18 mouse cellular contexts compared by ENCODE assay signal in genomic region chr3:52922411-52922810, GRCm38 (mm10).
"Had no signal": no experiment of that assay in that cellular context is flagged by ENCODE, and none has a peak within 500 bp of the region (broad histone marks: within the 10 kb centered on the region; RNA-seq: fewer than 3 reads in every experiment).

No protein-coding gene starts in this region.

- H3K9ac ChIP-seq: liver, embryonic 15.5 days; lung, embryonic 14.5 days; midbrain, embryonic 12.5 days; neural tube, embryonic 13.5 days; neural tube, embryonic 15.5 days had no signal

- DNase-seq: lung, adult 18-20 months; lung, embryonic 14.5 days; lung, postnatal 10 days; lung, postnatal 4 days; midbrain, embryonic 14.5 days; retina, postnatal 1 day; right cerebral cortex, postnatal 14 days; spleen, adult 18-20 months; thymus, adult 18-20 months; thymus, postnatal 14 days; thymus, postnatal 36 days had no signal

- ATAC-seq: midbrain, embryonic 16.5 days had no signal

- H3K27me3 ChIP-seq: liver, embryonic 15.5 days; neural tube, embryonic 13.5 days; neural tube, embryonic 15.5 days had no signal

- H3K4me1 ChIP-seq: liver, embryonic 15.5 days; neural tube, embryonic 13.5 days; neural tube, embryonic 15.5 days had no signal

- H3K36me3 ChIP-seq: liver, embryonic 15.5 days; midbrain, embryonic 10.5 days; midbrain, embryonic 12.5 days; neural tube, embryonic 13.5 days; neural tube, embryonic 15.5 days had no signal

- H3K4me3 ChIP-seq: liver, embryonic 15.5 days; midbrain, embryonic 10.5 days; midbrain, embryonic 12.5 days; myocyte; neural tube, embryonic 13.5 days; neural tube, embryonic 15.5 days had no signal

- H3K9me3 ChIP-seq: liver, embryonic 15.5 days; neural tube, embryonic 15.5 days had no signal

- H3K27ac ChIP-seq: liver, embryonic 15.5 days; midbrain, embryonic 10.5 days; midbrain, embryonic 12.5 days; neural tube, embryonic 13.5 days; neural tube, embryonic 15.5 days had no signal

- H3K4me2 ChIP-seq: liver, embryonic 15.5 days; lung, embryonic 14.5 days; midbrain, embryonic 12.5 days; neural tube, embryonic 13.5 days; neural tube, embryonic 15.5 days had no signal
